ENCODE assay signal across 7 mouse cellular contexts in genomic region chr19:47359166-47359931, GRCm38 (mm10).
DNase-seq lines count a peak whose midpoint lies in the region; ATAC-seq and TF ChIP-seq lines count a peak whose summit lies in the region.

No protein-coding gene starts in this region.

- H3K4me2 ChIP-seq in hindbrain, embryonic 16.5 days (ENCODE audit: low read length) = peak overlapping the region; percentile 20; the same call in 1 of the 2 replicates
- H3K4me2 ChIP-seq in lung, postnatal 0 days (replicated peaks; ENCODE audit: low read depth, low read length) = peak overlapping the region; percentile 33

- no peaks in the 10 kb centered on the region for H3K27me3 ChIP-seq in spleen, adult 2 months (ENCODE audit: control insufficient read depth, insufficient read depth, low read length)
- no peaks in the 10 kb centered on the region for H3K27me3 ChIP-seq in hindbrain, embryonic 16.5 days (replicated peaks; ENCODE audit: control insufficient read depth, insufficient read depth, low read length)
- H3K27me3 ChIP-seq in lung, postnatal 0 days (replicated peaks; ENCODE audit: insufficient read depth, low read length) = no peaks in the 10 kb centered on the region

- H3K4me1 ChIP-seq in spleen, adult 2 months (ENCODE audit: control insufficient read depth, insufficient read depth, insufficient read length) = no peaks in the 10 kb centered on the region
- no peaks in the 10 kb centered on the region for H3K4me1 ChIP-seq in hindbrain, embryonic 16.5 days (ENCODE audit: control insufficient read depth, insufficient read depth, low read depth, low read length)
- no peaks in the 10 kb centered on the region for H3K4me1 ChIP-seq in lung, postnatal 0 days (ENCODE audit: insufficient read depth, low read depth, low read length)

- no peak for TF ChIP-seq EP300 in lung, postnatal 0 days (IDR thresholded peaks at IDR 0.05)

- peak overlapping the region; percentile 31; the same call in 1 of the 2 replicates for H3K27ac ChIP-seq in spleen, adult 2 months (ENCODE audit: insufficient read depth, low read length)
- H3K27ac ChIP-seq in hindbrain, embryonic 16.5 days (ENCODE audit: low read depth, low read length) = no peak overlapping the region
- no peak overlapping the region for H3K27ac ChIP-seq in lung, postnatal 0 days (ENCODE audit: low read length)

- no peak for TF ChIP-seq CTCF in spleen, adult 2 months (IDR thresholded peaks at IDR 0.05; ENCODE audit: extremely low read depth, insufficient read depth, insufficient read length, insufficient replicate concordance)
- TF ChIP-seq CTCF in lung, postnatal 0 days (IDR thresholded peaks at IDR 0.05) = no peak

- peaks cover 16% of the 10 kb centered on the region for H3K36me3 ChIP-seq in spleen, adult 2 months (ENCODE audit: control insufficient read depth, insufficient read depth, low read length)
- H3K36me3 ChIP-seq in hindbrain, embryonic 16.5 days (ENCODE audit: control insufficient read depth, insufficient read depth, low read length) = no peaks in the 10 kb centered on the region
- no peaks in the 10 kb centered on the region; the same call in 1 of the 2 replicates for H3K36me3 ChIP-seq in lung, postnatal 0 days (ENCODE audit: insufficient read depth, low read length)

- peak overlapping the region; percentile 12; the same call in 1 of the 2 replicates for H3K4me3 ChIP-seq in spleen, adult 2 months (ENCODE audit: extremely low read depth, insufficient read depth, insufficient read length)
- H3K4me3 ChIP-seq in hindbrain, embryonic 16.5 days (ENCODE audit: low read length) = no peak overlapping the region
- H3K4me3 ChIP-seq in lung, postnatal 0 days (ENCODE audit: low read depth, low read length) = no peak overlapping the region

- no peak for ATAC-seq in hindbrain, embryonic 16.5 days
- ATAC-seq in lung, postnatal 0 days = peak; percentile 53; the same call in 1 of the 2 replicates
- no peak for ATAC-seq in erythroid progenitor cell, adult 5-6 weeks (replicated peaks; ENCODE audit: low FRiP score, poor library complexity, severe bottlenecking)

- TF ChIP-seq POLR2A in spleen, adult 2 months (IDR thresholded peaks at IDR 0.05; ENCODE audit: low read depth, low read length) = no peak

- WGBS in spleen, adult 2 months = 32% methylated on average over 15 of the region's 15 CpGs
- WGBS in hindbrain, embryonic 16.5 days = 56% methylated on average over 15 of the region's 15 CpGs
- WGBS in lung, postnatal 0 days = 36% methylated on average over 15 of the region's 15 CpGs

- DNase-seq in spleen, adult 2 months (ENCODE audit: low read depth in 1 of 2, low spot score in 2 of 2) = no peak
- DNase-seq in spleen, postnatal 4 days (ENCODE audit: low spot score in 2 of 2) = no peak
- DNase-seq in lung, postnatal 0 days (ENCODE audit: low spot score) = no peak
- DNase-seq in thymus, postnatal 36 days = peak; percentile 38 to 59
- DNase-seq in c-Kit-positive CD71-positive TER-119-positive erythroid progenitor cells, embryonic 14.5 days (ENCODE audit: low spot score) = no peak

- no peaks in the 10 kb centered on the region for H3K9me3 ChIP-seq in hindbrain, embryonic 16.5 days (ENCODE audit: control insufficient read depth, low read length)
- no peaks in the 10 kb centered on the region for H3K9me3 ChIP-seq in lung, postnatal 0 days (ENCODE audit: low read length)

- no peak overlapping the region for H3K9ac ChIP-seq in hindbrain, embryonic 16.5 days (ENCODE audit: low read depth, low read length)
- no peak overlapping the region for H3K9ac ChIP-seq in lung, postnatal 0 days (replicated peaks; ENCODE audit: low read depth)

Comparison
In these comparisons a context has a peak if more than half of its experiments do, and no peak if none do; other contexts are left out.
1. DNase-seq: peak in thymus, postnatal 36 days (2 of 2); none in spleen, adult 2 months (0 of 2), spleen, postnatal 4 days (0 of 2), lung, postnatal 0 days (single experiment) and c-Kit-positive CD71-positive TER-119-positive erythroid progenitor cells, embryonic 14.5 days (single experiment).